Mouse (Mus musculus) midbrain, embryonic 16.5 days (tissue): ENCODE data around the gene Fgfr2. TPM values are rescaled to one million over a fixed set of nuclear protein-coding genes. Genes with fewer than 3 reads are reported as not detected.
"Not testable (repeated sequence)": the region's sequence is repeated elsewhere in the genome, so short reads cannot be mapped to it uniquely, and the experiment has no call there.

Source experiments
- ATAC-seq: fragments of 200-750 bp; cut with Nextera tagmentation; 2 replicates; pipeline ENCODE4 v1.8.0; 2017; ENCODE audit warnings: moderate TSS enrichment
- H3K27ac ChIP-seq: fragments of 300-500 bp; sonication (generic); 2 replicates; pipeline ENCODE4 v1.5.1; 2014; ENCODE audit warnings: mild to moderate bottlenecking, low read length, mixed read lengths
- H3K27me3 ChIP-seq: fragments of 300-500 bp; sonication (generic); 2 replicates; pipeline ENCODE4 v1.6.1; 2014; ENCODE audit warnings: low read depth, low read length, mixed read lengths; ENCODE audit not compliant: control insufficient read depth, insufficient read depth
- H3K36me3 ChIP-seq: fragments of 300-500 bp; sonication (generic); 2 replicates; pipeline ENCODE4 v1.6.1; 2014; ENCODE audit warnings: mild to moderate bottlenecking, low read length, moderate library complexity, mixed read lengths; ENCODE audit not compliant: control insufficient read depth, insufficient read depth
- H3K4me1 ChIP-seq: fragments of 300-500 bp; sonication (generic); 2 replicates; pipeline ENCODE4 v1.6.1; 2014; ENCODE audit warnings: mild to moderate bottlenecking, low read length, mixed read lengths; ENCODE audit not compliant: control insufficient read depth, insufficient read depth
- H3K4me2 ChIP-seq: fragments of 300-500 bp; sonication (generic); 2 replicates; pipeline ENCODE4 v1.6.1; 2014; ENCODE audit warnings: mild to moderate bottlenecking, low read length, mixed read lengths
- H3K4me3 ChIP-seq: fragments of 300-500 bp; sonication (generic); 2 replicates; pipeline ENCODE4 v1.5.1; 2014; ENCODE audit warnings: low read depth, mild to moderate bottlenecking, low read length, moderate library complexity, mixed read lengths
- H3K9ac ChIP-seq: fragments of 300-500 bp; sonication (generic); 2 replicates; pipeline ENCODE4 v1.6.1; 2014; ENCODE audit warnings: low read depth, low read length, mixed read lengths
- H3K9me3 ChIP-seq: fragments of 300-500 bp; sonication (generic); replicated peaks from 2 replicates; pipeline ENCODE4 v1.6.1; 2014; ENCODE audit warnings: mild to moderate bottlenecking, low read length, mixed read lengths; ENCODE audit not compliant: control insufficient read depth, poor library complexity, severe bottlenecking
- WGBS: fragments of 180-500 bp; shearing (Covaris S2); extraction: QIAGEN DNeasy Blood & Tissue Kit; methylation state at CpG from one replicate; pipeline ENCODE4 v1.1.7; 2014; 5-methylcytosine and 5-hydroxymethylcytosine counted together
- polyA plus RNA-seq: library from polyadenylated mRNA; unstranded; fragments of >200 nt; fragmentation: Nextera tagmentation; extraction: Ambion mirVana; gene quantifications from 2 replicates; pipeline ENCODE4 v1.2.1, GENCODE M21; 2015

The Fgfr2 gene
- polyA plus RNA-seq, 1 experiment from 2014 or later = 23.8 TPM

DNA sequence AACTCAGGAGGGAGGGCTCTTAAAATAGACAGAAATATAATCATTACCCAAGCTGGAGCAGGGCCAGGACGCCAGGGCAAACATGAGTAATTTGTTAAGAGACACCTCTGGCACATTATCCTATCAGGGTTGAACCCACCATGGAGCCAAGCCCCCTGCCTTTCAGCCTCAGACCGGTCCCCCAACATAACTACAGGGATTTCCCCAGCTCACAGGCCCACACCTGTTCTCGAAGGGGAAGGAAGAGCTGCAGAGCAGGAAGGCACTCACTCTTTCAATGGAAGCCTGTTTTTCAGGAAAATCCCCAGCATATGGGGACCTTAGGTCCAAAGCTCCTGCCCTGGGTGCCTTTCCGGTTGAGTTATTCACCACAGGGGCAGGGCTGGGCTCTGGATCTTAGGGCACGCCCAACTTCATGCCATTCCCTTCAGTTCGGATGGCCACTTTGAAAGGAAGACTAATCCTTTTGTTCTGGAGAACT is 10.8 kb downstream of the Fgfr2 start:
- Histone ChIP-seq H3K9ac (no peak overlapping the region), H3K4me1 (peaks cover 29% of the 10 kb centered on the region)
- ATAC-seq = no peak

DNA sequence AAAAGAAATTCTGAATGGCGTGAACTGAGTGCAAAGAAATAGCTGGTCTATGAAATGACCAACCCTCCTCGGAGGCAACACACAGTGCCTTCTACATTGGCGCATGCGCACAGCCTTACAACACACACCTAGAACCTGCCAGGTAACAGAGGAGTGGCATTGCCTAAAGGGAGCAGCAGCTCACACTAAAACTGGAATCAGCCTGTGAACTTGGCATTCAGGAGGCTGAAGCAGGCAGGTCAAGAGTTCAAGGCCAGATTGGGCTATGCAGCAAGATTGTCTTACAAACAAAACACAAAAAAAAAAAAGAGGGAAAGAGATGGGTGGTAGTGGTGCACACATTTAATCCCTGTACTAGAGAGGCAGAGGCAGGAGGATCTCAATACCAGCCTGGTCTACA is 13.7 kb downstream of the Fgfr2 start:
- no peak for ATAC-seq
- Histone ChIP-seq H3K9ac (no peak overlapping the region), H3K4me2 (no peak overlapping the region), H3K4me1 (peaks cover 9% of the 10 kb centered on the region; the same call in 1 of the 2 replicates), H3K27ac (no peak overlapping the region), H3K27me3 (no peaks in the 10 kb centered on the region), H3K36me3 (no peaks in the 10 kb centered on the region), H3K9me3 (no peaks in the 10 kb centered on the region), H3K4me3 (no peak overlapping the region)
- 98% methylated on average over 4 of the region's 4 CpGs for WGBS

More for the DNA sequence above, 10.8 kb downstream of the Fgfr2 start:
- H3K27me3 ChIP-seq = no peaks in the 10 kb centered on the region
- H3K4me3 ChIP-seq = no peak overlapping the region
- H3K9me3 ChIP-seq = no peaks in the 10 kb centered on the region
- H3K4me2 ChIP-seq = no peak overlapping the region
- WGBS = 11% methylated on average over 6 of the region's 6 CpGs
- no peak overlapping the region for H3K27ac ChIP-seq
- H3K36me3 ChIP-seq = no peaks in the 10 kb centered on the region

DNA sequence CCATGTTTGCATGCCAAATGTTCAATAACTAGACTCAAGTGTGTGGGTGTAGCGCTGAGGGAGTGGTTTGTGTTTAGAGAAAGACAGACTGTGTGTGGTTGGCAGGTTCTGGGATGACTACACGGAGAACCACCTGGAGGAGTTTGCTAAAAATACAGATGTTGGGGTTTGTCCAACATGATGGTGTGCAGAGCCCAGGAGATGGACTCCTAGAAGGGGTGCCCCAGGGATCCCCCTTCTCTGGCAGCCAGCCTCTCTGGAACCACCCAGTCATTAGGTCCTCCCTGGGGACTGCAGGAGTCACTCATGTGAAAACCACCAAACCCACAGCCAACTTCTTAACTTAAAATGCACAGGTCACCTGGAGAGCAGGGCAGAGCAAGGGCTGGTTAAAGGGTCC is 14.5 kb downstream of the Fgfr2 start:
- Histone ChIP-seq H3K4me1 (peaks cover 9% of the 10 kb centered on the region; the same call in 1 of the 2 replicates), H3K9ac (no peak overlapping the region), H3K36me3 (no peaks in the 10 kb centered on the region), H3K4me2 (no peak overlapping the region), H3K27me3 (no peaks in the 10 kb centered on the region), H3K4me3 (no peak overlapping the region), H3K27ac (no peak overlapping the region), H3K9me3 (no peaks in the 10 kb centered on the region)
- ATAC-seq = no peak
- 95% methylated on average over 2 of the region's 2 CpGs for WGBS

DNA sequence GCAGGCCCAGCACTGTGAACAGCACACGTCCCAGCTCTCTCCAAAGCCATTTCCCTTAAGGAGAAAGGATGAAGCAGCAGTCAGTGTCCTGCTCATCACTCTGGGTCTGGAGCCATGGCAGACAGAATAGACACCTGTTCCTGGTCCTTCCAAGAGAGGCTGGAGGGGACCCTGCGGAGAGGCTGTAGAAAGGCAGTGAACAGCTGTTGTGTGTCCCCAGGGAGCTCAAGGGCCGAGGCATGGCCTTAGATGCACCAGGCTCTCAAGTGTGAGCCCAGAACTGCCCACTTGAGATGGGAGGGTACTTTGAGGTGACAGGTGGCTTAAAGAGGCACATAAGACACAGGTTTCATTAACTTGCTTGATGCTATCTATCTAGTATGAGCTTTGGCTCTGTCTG is 20.6 kb downstream of the Fgfr2 start:
- peaks cover 8% of the 10 kb centered on the region; the same call in 1 of the 2 replicates for H3K4me1 ChIP-seq
- no peak for ATAC-seq
- H3K27me3 ChIP-seq = no peaks in the 10 kb centered on the region
- 53% methylated on average over 3 of the region's 3 CpGs for WGBS
- H3K9me3 ChIP-seq = no peaks in the 10 kb centered on the region
- no peak overlapping the region for H3K27ac ChIP-seq
- no peak overlapping the region for H3K9ac ChIP-seq
- no peak overlapping the region for H3K4me2 ChIP-seq
- H3K4me3 ChIP-seq = no peak overlapping the region
- H3K36me3 ChIP-seq = no peaks in the 10 kb centered on the region

DNA sequence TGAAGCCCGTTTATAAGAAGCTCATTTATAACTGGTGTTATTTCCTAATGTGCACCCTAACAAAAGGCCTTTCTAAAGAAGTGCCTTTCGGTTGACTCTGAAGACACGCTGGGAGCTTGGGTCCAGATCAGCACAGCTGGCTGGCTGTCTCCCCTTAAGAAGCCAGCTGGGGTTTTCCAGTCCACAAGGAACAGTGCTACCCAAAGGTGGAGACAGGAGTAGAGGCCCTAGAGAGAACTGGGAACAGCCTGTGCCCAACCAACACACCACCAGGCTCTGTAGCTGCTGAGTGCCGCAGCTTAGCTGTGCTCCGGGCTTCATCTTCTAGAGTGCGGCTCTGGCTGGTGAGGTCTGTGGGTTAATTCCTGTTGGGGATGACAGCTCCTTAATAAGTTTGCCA is 22.1 kb downstream of the Fgfr2 start:
- Histone ChIP-seq H3K9me3 (no peaks in the 10 kb centered on the region), H3K4me1 (peaks cover 8% of the 10 kb centered on the region; the same call in 1 of the 2 replicates), H3K27ac (no peak overlapping the region), H3K9ac (no peak overlapping the region), H3K4me2 (no peak overlapping the region), H3K36me3 (no peaks in the 10 kb centered on the region), H3K4me3 (no peak overlapping the region), H3K27me3 (no peaks in the 10 kb centered on the region)
- 79% methylated on average over 6 of the region's 6 CpGs for WGBS
- ATAC-seq = no peak

DNA sequence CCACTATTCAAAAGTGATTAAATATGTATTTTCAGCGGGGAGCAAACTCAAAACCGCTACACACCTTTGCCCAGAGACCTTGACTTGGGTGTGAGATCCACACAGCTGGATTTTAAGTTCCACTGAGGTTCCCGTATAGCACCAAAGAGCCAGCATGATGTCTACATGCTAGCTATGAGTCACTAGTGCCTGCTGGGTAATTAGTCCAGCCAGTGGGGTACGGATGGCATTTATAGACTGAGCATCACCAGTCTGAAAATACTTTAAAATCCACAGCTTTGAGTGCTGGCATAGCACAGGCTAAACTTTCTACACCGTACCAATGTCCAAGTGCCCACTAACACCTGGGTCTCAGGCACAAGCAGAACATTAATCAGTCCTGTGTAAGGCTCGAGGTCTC is 23.0 kb downstream of the Fgfr2 start:
- Histone ChIP-seq H3K27me3 (no peaks in the 10 kb centered on the region), H3K4me3 (no peak overlapping the region), H3K4me1 (peaks cover 8% of the 10 kb centered on the region; the same call in 1 of the 2 replicates), H3K27ac (no peak overlapping the region), H3K9me3 (no peaks in the 10 kb centered on the region), H3K36me3 (no peaks in the 10 kb centered on the region), H3K9ac (no peak overlapping the region), H3K4me2 (no peak overlapping the region)
- WGBS = 65% methylated on average over 6 of the region's 6 CpGs
- ATAC-seq = no peak

DNA sequence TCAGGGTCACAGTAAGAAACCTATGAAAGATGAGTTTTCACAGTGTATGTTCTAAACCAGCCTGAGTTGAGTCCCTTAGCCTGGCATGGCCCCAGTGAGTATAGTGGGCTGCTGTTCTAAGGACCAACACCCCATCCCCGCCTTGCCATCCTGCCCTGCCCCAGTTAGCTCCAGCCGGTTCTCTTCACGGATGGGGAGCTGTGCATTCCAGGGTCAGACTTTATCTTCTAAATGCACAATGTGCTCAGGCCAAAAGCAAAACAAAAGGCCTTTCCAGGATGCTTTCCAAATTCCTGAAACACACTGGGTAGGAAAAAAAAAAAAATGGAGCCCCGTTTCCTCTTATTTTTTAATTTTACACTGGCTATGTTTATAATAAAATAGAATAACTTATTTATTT is 23.9 kb downstream of the Fgfr2 start:
- Histone ChIP-seq H3K4me1 (peaks cover 8% of the 10 kb centered on the region; the same call in 1 of the 2 replicates), H3K4me3 (no peak overlapping the region), H3K27ac (no peak overlapping the region), H3K27me3 (no peaks in the 10 kb centered on the region), H3K4me2 (no peak overlapping the region), H3K9ac (no peak overlapping the region), H3K36me3 (no peaks in the 10 kb centered on the region), H3K9me3 (no peaks in the 10 kb centered on the region)
- ATAC-seq = no peak
- 38% methylated on average over 4 of the region's 4 CpGs for WGBS

DNA sequence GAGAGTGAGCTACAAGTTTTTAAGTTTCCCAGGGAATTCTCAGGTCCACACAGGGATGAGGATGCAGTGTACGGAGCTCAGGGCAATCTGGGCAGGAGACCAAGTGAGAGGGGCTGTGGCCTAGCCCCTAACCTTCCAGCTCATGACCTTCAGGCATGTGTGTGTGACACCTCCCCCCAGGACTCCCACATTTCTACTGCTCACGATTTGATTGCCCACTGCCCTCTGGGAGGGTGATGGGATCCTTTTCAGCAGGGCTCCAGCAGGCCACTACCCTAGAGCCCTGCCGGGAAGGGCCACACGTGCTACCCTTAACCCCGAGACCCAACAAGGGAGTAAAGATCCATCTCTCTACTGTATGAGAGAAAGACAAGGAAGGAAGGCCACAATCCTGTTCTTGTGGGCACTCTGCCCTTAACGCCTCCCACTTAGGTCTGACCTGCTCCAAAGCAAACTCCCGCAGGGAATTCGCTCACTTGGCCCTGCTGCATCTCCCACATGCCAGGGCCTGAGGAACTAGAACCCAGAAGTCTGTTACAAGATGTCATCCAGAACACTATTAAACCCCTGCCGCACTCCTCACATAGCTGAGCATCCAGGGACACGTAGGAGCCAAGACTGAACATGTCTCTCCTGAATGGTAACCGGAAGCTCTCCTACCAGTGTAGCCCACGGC is 24.9 kb downstream of the Fgfr2 start:
- H3K4me1 ChIP-seq = peaks cover 9% of the 10 kb centered on the region; the same call in 1 of the 2 replicates
- 88% methylated on average over 12 of the region's 12 CpGs for WGBS
- ATAC-seq = no peak
- no peaks in the 10 kb centered on the region for H3K9me3 ChIP-seq
- no peaks in the 10 kb centered on the region for H3K27me3 ChIP-seq
- H3K36me3 ChIP-seq = no peaks in the 10 kb centered on the region
- no peak overlapping the region for H3K4me2 ChIP-seq
- H3K27ac ChIP-seq = no peak overlapping the region
- H3K9ac ChIP-seq = no peak overlapping the region
- no peak overlapping the region for H3K4me3 ChIP-seq

DNA sequence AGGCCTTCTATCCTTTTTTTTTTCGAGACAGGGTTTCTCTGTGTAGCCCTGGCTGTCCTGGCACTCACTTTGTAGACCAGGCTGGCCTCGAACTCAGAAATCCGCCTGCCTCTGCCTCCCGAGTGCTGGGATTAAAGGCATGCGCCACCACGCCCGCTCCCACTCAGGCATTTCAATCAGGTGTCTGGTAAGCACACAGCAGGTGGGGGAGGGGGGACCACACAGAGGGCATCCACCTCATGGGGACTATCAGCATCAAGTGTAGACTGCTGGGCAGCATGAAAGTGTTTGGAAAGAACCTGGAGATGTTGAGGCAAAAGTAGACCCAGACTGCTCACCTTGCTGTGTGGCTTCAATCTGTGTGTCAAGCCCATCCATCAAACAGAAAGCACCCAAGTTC is 27.5 kb downstream of the Fgfr2 start:
- H3K27me3 ChIP-seq, H3K4me2 ChIP-seq, H3K27ac ChIP-seq, H3K9ac ChIP-seq, H3K9me3 ChIP-seq, H3K4me3 ChIP-seq, ATAC-seq, H3K36me3 ChIP-seq: not testable (repeated sequence)
- H3K4me1 ChIP-seq = peaks cover 11% of the 10 kb centered on the region; the same call in 1 of the 2 replicates
- 94% methylated on average over 7 of the region's 7 CpGs for WGBS
